Mouse (Mus musculus) cortical plate, adult 2 months (tissue): ENCODE results near the gene Zmynd15.

Experiments used
- CTCF ChIP-seq: fragments of 200-500 bp; IDR thresholded peaks from 2 replicates; pipeline ENCODE4 v1.5.1; 2011; ENCODE audit warnings: mild to moderate bottlenecking, control low read depth, low read length; ENCODE audit not compliant: insufficient read depth; ENCODE audit errors: extremely low read depth
- POLR2A ChIP-seq: fragments of 200-500 bp; IDR thresholded peaks from 2 replicates; pipeline ENCODE4 v1.6.1; 2011; ENCODE audit warnings: mild to moderate bottlenecking, low read length, control low read depth; ENCODE audit not compliant: insufficient read depth; ENCODE audit errors: extremely low read depth

- no peak for TF ChIP-seq CTCF
- no peak for TF ChIP-seq POLR2A
Observed at GRCm38 (mm10) chr11:70410297-70410643, 49.0 kb upstream of the Zmynd15 start.
